Mouse (Mus musculus) hindbrain, embryonic 10.5 days (tissue): ENCODE results near the gene Sptlc3. TPM values are rescaled to one million over a fixed set of nuclear protein-coding genes. Genes with fewer than 3 reads are reported as not detected.

Experiments
- DNase-seq: peaks from one replicate; pipeline ENCODE4 v3.0.0-alpha.2; 2017; ENCODE audit warnings: low spot score
- H3K27ac ChIP-seq: fragments of 300-500 bp; sonication (generic); 2 replicates; pipeline ENCODE4 v1.5.1; 2016; ENCODE audit warnings: mild to moderate bottlenecking, moderate library complexity
- H3K27me3 ChIP-seq: fragments of 300-500 bp; sonication (generic); 2 replicates; pipeline ENCODE4 v1.6.1; 2016; ENCODE audit warnings: mild to moderate bottlenecking; ENCODE audit not compliant: poor library complexity, insufficient read depth, severe bottlenecking
- H3K36me3 ChIP-seq: fragments of 300-500 bp; sonication (generic); 2 replicates; pipeline ENCODE4 v1.6.1; 2016; ENCODE audit warnings: mild to moderate bottlenecking, moderate library complexity
- H3K4me1 ChIP-seq: fragments of 300-500 bp; sonication (generic); replicated peaks from 2 replicates; pipeline ENCODE4 v1.6.1; 2016; ENCODE audit warnings: mild to moderate bottlenecking
- H3K4me3 ChIP-seq: fragments of 300-500 bp; sonication (generic); 2 replicates; pipeline ENCODE4 v1.5.1; 2016; ENCODE audit warnings: mild to moderate bottlenecking, moderate library complexity
- H3K9me3 ChIP-seq: fragments of 300-500 bp; sonication (generic); 2 replicates; pipeline ENCODE4 v1.6.1; 2016; ENCODE audit warnings: mild to moderate bottlenecking, moderate library complexity
- WGBS: fragments of 180-500 bp; shearing (Covaris S2); methylation state at CpG from one replicate; pipeline ENCODE4 v1.1.7; 2016; 5-methylcytosine and 5-hydroxymethylcytosine counted together
- polyA plus RNA-seq: library from polyadenylated mRNA; unstranded; fragments of >200 nt; fragmentation: Nextera tagmentation; extraction: Ambion mirVana; gene quantifications from 2 replicates; pipeline ENCODE4 v1.2.1, GENCODE M21; 2016

Gene Sptlc3
- polyA plus RNA-seq = 0.46 TPM in 2 replicates

DNA sequence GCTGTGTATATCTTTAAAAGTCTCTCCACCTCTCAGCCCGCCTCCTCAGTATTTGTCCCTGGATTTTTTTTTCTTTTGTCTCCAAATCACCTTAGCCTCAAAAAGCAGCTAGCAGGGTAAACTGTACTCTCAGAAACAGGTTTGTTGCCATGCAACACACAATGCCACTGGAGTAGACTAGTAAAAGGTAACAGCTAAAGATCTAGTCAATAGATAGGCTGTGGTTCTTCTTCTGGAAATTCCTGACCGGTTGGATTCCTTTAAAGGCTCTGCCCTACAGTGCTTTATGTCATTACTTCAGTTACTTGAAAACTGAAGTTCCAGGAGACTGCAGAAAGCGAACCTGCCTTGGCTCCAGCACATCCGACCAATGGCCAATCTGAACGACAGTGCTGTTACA lies at the start of gene Sptlc3:
Gene Sptlc3 (plus strand): TSS at position 78 of the 400 bp plus-strand sequence.
- Histone ChIP-seq H3K4me1 (peaks cover 6% of the 10 kb centered on the region; the same call in 1 of the 2 replicates), H3K36me3 (no peaks in the 10 kb centered on the region), H3K9me3 (no peaks in the 10 kb centered on the region), H3K27me3 (no peaks in the 10 kb centered on the region), H3K27ac (no peak within 1 kb of the TSS), H3K4me3 (no peak within 1 kb of the TSS)
- no peak for DNase-seq
- WGBS = 66% methylated on average over 5 of the region's 5 CpGs

DNA sequence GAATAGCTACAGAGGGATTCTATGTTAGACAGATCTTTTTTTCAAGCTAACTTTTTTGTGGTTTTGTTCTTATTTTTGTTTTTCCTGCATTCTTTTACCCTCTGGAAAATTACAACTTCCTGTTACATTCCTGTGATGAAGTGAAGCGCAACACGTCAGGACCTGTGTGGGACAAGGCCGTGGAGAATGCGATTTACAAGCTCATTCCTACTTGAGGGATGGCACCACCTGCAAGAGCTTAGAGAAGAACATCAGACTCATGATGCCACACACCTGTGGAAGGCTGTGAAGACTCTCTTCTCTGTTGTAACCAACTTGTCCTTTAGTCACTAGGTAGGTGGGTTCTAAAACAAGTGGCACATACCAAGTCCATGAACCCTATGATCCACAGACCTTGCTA lies 26.0 kb upstream of the Sptlc3 start:
- no peaks in the 10 kb centered on the region for H3K9me3 ChIP-seq
- H3K4me3 ChIP-seq = no peak overlapping the region
- no peaks in the 10 kb centered on the region for H3K27me3 ChIP-seq
- no peak overlapping the region for H3K27ac ChIP-seq
- no peaks in the 10 kb centered on the region for H3K36me3 ChIP-seq
- H3K4me1 ChIP-seq = no peaks in the 10 kb centered on the region
- WGBS = 81% methylated on average over 4 of the region's 4 CpGs
- no peak for DNase-seq

DNA sequence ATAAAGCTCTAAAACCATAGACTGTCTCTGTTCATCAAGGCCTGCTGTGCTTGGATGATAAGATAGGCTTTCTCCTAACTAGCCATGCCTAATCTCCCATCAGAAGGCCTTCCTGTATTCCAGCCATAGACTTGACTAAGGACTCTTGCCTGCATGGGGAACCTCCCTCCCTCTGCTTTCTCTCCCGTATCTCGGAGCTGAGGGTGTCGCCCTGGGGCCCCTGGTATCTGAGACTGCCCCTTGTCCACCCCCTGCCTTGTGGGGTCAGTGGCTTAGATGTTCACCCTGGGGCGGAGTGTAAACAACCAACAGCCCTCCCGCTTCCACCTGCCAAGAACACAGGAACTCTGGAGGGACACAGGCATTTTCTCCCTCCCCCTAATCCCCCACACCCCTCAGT lies 5.0 kb upstream of the Sptlc3 start:
- Histone ChIP-seq H3K27ac (no peak overlapping the region), H3K4me3 (no peak overlapping the region), H3K27me3 (no peaks in the 10 kb centered on the region), H3K9me3 (no peaks in the 10 kb centered on the region), H3K36me3 (no peaks in the 10 kb centered on the region), H3K4me1 (no peaks in the 10 kb centered on the region)
- 45% methylated on average over 5 of the region's 5 CpGs for WGBS
- no peak for DNase-seq

DNA sequence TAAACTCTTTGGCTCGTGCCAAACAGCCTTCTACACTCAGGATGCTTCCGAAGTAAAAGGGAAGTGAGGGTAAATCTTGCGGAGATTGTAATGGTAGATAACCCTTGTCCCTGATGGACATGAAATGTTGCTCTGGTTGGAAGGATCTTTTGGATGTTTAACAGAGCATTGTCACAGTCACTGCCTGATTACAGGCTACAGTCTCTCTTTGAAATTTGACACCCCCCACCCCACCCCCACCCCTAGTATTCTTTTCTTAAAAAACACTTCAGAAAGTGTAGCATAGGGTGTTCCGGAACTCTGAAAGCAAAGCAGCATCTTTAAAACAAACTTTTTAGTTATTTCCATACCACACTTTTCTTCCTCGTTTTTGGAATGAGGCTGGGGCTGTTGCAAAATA lies 916 bp downstream of the Sptlc3 start:
- no peak for DNase-seq
- Histone ChIP-seq H3K4me1 (peaks cover 6% of the 10 kb centered on the region; the same call in 1 of the 2 replicates), H3K36me3 (no peaks in the 10 kb centered on the region), H3K27ac (no peak overlapping the region), H3K4me3 (no peak overlapping the region), H3K9me3 (no peaks in the 10 kb centered on the region), H3K27me3 (no peaks in the 10 kb centered on the region)
- 46% methylated on average over 5 of the region's 5 CpGs for WGBS

DNA sequence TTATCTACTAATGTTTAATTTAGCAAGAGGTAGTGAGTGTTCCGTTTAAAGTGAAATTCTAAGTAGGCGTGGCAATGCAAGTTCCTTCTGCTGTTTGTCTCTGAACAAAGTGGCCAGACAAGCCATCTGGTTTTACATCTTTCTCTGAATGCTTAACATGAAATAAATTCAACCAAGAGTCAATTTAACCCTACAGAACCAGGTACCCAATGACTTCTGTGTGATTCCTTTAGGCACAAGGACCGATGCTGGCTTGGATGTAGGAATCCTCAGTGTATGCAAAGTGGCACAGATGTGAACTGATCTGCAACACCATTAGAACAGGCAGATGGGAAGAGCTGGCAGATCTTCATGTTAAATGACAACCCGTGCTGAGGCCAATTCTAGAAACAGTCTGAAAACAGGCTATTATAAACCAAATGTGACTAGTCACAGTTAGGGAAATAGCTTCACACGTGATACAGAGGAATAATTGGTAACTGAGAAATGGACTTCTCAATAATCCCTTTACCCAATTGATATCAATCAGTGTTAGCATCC lies 68.3 kb downstream of the Sptlc3 start:
- Histone ChIP-seq H3K9me3 (no peaks in the 10 kb centered on the region), H3K27ac (no peak overlapping the region), H3K36me3 (no peaks in the 10 kb centered on the region), H3K4me3 (no peak overlapping the region), H3K27me3 (no peaks in the 10 kb centered on the region), H3K4me1 (no peaks in the 10 kb centered on the region)
- no peak for DNase-seq
- WGBS = 88% methylated on average over 5 of the region's 5 CpGs

DNA sequence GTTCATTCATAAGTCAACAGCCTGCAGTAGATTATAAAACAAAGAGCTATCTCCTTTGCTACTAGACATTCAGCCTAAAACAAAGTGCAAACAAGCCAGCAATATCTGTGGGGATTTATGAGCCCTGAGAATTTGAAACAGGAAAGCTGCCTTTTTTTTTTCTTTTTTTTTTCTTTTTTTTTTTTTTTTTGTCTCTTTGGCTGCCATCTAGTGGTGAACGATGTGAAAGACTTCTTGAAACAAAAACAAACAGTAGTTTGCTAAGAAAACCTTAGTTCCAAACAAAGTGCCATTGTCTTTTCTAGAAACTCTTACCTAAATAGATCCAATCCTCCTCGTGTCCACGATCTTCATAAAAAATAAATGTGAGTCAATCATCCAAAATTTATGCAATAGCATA lies 85.6 kb downstream of the Sptlc3 start:
- H3K36me3 ChIP-seq = no peaks in the 10 kb centered on the region
- H3K4me1 ChIP-seq = no peaks in the 10 kb centered on the region
- H3K27me3 ChIP-seq = no peaks in the 10 kb centered on the region
- no peak overlapping the region for H3K27ac ChIP-seq
- 15% methylated on average over 3 of the region's 3 CpGs for WGBS
- H3K4me3 ChIP-seq = no peak overlapping the region
- H3K9me3 ChIP-seq = no peaks in the 10 kb centered on the region
- DNase-seq = no peak

DNA sequence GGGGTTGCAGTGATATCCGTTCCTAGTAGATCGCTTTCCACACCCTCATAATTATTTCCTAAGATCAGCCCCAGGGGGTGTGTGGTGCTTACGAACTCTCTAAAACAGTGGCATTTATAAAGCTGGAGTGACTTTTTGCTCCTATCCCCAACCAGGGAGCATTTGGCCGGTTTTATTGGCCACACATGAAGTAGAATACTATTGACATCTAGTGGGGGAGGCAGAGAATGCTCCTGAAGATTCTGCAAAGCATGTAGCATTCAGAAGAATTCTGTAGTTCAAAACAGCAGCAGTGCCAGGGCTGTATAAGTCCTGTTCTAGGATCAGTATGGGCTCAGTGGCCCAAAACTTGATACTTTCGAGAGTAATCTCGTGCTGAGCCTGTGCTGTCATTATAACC lies 89.1 kb downstream of the Sptlc3 start:
- WGBS = 75% methylated on average over 6 of the region's 6 CpGs
- no peaks in the 10 kb centered on the region for H3K27me3 ChIP-seq
- H3K4me1 ChIP-seq = no peaks in the 10 kb centered on the region
- H3K36me3 ChIP-seq = no peaks in the 10 kb centered on the region
- H3K27ac ChIP-seq = no peak overlapping the region
- no peak for DNase-seq
- no peak overlapping the region for H3K4me3 ChIP-seq
- H3K9me3 ChIP-seq = no peaks in the 10 kb centered on the region

DNA sequence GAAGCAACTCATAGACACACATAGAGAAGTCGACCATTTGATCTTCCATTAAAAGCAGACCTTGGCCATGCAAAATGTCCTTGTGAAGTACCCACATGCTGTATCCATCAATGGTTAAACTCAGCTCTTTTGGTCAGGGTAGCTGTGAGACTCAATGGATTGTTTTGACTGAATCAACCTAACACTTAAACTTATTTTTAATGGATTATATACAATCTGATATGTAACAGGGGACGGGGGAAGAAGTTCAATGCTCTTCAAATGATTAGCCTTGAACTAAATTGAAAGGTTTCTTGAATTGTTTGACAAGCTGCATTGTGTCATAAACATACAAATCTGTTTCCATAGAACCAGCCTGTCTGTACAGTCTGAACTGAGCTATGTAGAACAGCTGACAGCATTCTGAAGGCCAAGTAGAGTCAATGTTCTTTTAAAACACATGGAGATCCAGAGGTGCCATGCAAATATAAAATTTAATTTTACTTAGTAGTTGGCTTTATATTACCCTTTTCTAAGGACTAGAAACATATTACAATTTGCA lies 94.0 kb downstream of the Sptlc3 start:
- Histone ChIP-seq H3K27ac (no peak overlapping the region), H3K36me3 (no peaks in the 10 kb centered on the region), H3K9me3 (no peaks in the 10 kb centered on the region), H3K4me1 (no peaks in the 10 kb centered on the region), H3K27me3 (no peaks in the 10 kb centered on the region), H3K4me3 (no peak overlapping the region)
- no peak for DNase-seq
- 92% methylated on average over 2 of the region's 2 CpGs for WGBS

DNA sequence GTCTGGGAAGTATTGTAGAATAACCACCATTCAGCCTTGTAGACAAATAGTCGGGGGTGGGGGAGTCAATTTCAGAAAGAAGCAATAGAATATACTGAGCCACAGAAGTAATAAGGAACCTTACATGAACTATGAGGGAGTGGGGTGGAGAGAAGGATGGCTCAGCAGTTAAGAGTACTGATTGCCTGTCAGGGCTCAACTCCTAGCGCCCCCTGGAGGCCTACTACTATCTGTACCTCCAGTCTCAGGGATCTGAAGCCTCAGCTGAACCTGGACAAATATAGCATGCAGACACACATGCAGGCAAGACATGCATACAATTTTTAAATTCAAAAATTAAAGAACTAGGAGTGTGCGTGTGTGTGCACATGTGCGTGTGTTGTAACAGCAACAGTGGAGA lies 96.2 kb downstream of the Sptlc3 start:
- WGBS = 42% methylated on average over 4 of the region's 4 CpGs
- no peaks in the 10 kb centered on the region for H3K36me3 ChIP-seq
- H3K27me3 ChIP-seq = no peaks in the 10 kb centered on the region
- no peaks in the 10 kb centered on the region for H3K4me1 ChIP-seq
- no peaks in the 10 kb centered on the region for H3K9me3 ChIP-seq
- DNase-seq = peak; percentile 59
- H3K27ac ChIP-seq = no peak overlapping the region
- H3K4me3 ChIP-seq = no peak overlapping the region

DNA sequence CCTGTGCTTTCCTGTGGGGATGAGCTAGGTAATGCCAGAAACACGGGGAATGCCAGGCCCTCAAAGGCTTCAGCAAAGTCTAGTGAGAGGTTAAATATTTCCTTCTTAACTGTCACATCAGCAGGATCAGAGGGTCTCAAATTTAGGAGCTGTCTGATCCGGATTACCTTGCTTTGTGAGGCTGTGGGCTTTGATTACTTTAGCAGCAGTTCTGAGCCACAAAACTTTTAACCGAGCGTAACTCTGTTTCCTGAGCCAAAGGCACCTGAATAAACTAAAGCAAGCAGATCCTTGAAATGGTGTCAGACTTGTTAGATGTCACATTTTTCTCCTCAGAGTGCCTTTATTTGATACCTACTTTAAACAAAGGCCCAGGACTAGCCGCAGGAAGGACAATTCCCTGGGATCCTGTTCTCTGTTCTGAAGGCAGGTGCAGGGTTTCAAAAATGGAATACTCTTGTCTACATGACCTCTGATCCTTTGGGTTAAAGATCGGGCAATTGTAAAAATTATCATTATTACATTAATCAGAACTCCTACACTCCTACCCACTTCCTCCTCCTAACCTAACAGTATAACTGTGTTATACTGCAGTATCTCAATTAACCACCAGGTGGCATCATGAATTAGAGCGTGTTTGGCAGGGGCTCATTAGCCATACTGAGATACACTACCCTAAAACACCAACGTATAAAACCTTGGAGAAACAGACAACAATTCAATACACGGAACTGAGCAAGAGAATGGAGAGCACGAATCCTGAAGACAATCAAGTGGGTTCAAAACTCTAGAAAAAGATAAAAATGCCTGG lies 97.4 kb downstream of the Sptlc3 start:
- Histone ChIP-seq H3K9me3 (no peaks in the 10 kb centered on the region), H3K4me1 (no peaks in the 10 kb centered on the region), H3K4me3 (no peak overlapping the region), H3K36me3 (no peaks in the 10 kb centered on the region), H3K27me3 (no peaks in the 10 kb centered on the region), H3K27ac (no peak overlapping the region)
- DNase-seq = no peak
- WGBS = 47% methylated on average over 10 of the region's 10 CpGs

DNA sequence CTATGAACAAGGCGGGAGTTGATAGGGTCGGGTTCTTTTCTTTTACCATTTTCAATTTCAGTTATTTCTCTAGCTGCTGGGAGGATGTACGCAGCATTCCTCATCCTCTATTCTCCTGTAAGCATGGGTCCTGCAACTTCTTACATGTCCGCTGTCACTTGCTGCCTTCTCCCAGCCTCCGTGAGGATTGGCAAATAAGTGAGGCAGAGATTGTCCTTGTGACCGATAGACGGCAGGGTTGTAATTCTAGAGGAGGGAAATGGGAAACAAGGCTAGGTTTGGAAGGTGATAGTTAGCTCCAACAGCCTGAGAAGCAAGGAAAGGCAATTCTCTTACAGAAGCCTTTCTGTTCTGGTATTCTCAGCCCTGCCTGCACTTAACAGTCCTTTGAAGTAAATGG lies 98.4 kb downstream of the Sptlc3 start:
- 85% methylated on average over 7 of the region's 7 CpGs for WGBS
- no peaks in the 10 kb centered on the region for H3K27me3 ChIP-seq
- H3K9me3 ChIP-seq = no peaks in the 10 kb centered on the region
- no peaks in the 10 kb centered on the region for H3K36me3 ChIP-seq
- H3K4me3 ChIP-seq = no peak overlapping the region
- H3K4me1 ChIP-seq = no peaks in the 10 kb centered on the region
- no peak overlapping the region for H3K27ac ChIP-seq
- DNase-seq = no peak

DNA sequence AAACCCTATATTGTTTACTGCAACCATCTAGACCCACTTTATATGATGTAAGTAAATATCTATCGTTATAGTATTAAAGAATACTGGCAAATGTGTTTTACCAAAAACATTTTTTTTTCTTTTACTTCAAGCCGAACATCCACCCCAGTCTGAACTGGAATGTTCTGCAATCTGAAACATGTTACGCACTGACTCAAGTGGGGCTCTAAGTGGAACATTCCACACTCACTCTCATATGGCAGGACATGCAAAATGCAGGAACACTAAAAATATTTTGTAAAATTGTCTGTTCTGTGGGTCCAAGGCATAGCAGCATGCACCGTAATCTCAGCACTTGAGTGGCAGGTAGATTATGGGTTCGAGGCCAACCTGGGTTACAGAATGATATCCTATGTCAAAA lies 103.5 kb downstream of the Sptlc3 start:
- H3K9me3 ChIP-seq = no peaks in the 10 kb centered on the region
- DNase-seq = no peak
- H3K4me3 ChIP-seq = no peak overlapping the region
- H3K27ac ChIP-seq = no peak overlapping the region
- H3K4me1 ChIP-seq = peaks cover 8% of the 10 kb centered on the region; the same call in 1 of the 2 replicates
- WGBS = 94% methylated on average over 5 of the region's 5 CpGs
- no peaks in the 10 kb centered on the region for H3K27me3 ChIP-seq
- no peaks in the 10 kb centered on the region for H3K36me3 ChIP-seq

DNA sequence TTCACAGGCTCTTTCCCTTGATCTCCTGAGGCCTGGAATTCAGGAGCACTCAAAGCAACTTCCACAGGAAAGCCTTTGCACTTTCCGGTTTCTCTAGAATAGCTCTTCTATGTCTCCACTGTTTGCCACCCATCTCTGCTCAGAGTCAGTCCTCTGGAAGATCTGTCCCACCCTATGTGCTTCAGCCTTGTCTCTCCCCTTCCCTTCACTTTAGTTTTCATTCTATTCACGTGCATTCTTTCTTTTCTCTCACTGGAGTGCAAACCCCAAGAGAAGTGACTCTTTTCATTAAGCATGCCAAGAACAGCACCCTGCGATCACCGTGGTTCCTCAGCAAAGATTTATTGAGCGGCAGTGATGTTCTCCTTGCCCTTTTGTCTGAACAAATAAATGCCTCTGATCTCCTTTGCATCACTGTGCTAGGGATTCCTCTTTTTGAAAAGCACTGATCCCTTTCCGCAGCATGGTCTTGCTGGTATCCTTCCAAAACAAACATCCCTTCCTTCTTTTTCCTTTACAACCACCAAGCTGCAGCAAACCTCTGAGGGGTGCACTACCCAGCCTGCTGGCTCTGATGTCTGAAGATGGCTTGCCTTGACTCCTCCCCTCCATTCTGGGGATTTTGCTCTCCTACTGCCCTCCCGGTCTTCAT lies 108.0 kb downstream of the Sptlc3 start:
- Histone ChIP-seq H3K36me3 (no peaks in the 10 kb centered on the region), H3K27me3 (no peaks in the 10 kb centered on the region), H3K4me3 (no peak overlapping the region), H3K4me1 (peaks cover 8% of the 10 kb centered on the region; the same call in 1 of the 2 replicates), H3K9me3 (no peaks in the 10 kb centered on the region), H3K27ac (no peak overlapping the region)
- DNase-seq = no peak
- WGBS = 32% methylated on average over 7 of the region's 7 CpGs
